Mouse (Mus musculus): Measurements from ENCODE around the gene Olfr352. TPM values are rescaled to one million over a fixed set of nuclear protein-coding genes. Genes with fewer than 3 reads are reported as not detected.

Olfr352 gene
- not detected in 2 replicates for polyA plus RNA-seq (2012; rRNA removed)

- Histone ChIP-seq H3K27me3 (ENCODE audit: control insufficient read depth, insufficient read depth, low read length) (no peaks in the 10 kb centered on the region), H3K36me3 (ENCODE audit: control insufficient read depth, insufficient read depth, low read length) (no peaks in the 10 kb centered on the region), H3K4me1 (ENCODE audit: control insufficient read depth, insufficient read depth, low read length) (no peaks in the 10 kb centered on the region), H3K27ac (ENCODE audit: control insufficient read depth, insufficient read depth, low read depth, low read length) (no peak within 1 kb of the TSS), H3K4me3 (ENCODE audit: control insufficient read depth, low read depth, low read length) (no peak within 1 kb of the TSS)
- TF ChIP-seq POLR2A (IDR thresholded peaks at IDR 0.05; ENCODE audit: control insufficient read depth, low read depth, low read length) (no peak), CTCF (IDR thresholded peaks at IDR 0.05; ENCODE audit: control insufficient read depth, insufficient read depth, insufficient replicate concordance, low read depth, low read length) (no peak)
Measured at GRCm38 (mm10) chr2:36868160-36868559, at the start of gene Olfr352. Gene Olfr352, plus strand, starts transcription at chr2:36868460.

DNA sequence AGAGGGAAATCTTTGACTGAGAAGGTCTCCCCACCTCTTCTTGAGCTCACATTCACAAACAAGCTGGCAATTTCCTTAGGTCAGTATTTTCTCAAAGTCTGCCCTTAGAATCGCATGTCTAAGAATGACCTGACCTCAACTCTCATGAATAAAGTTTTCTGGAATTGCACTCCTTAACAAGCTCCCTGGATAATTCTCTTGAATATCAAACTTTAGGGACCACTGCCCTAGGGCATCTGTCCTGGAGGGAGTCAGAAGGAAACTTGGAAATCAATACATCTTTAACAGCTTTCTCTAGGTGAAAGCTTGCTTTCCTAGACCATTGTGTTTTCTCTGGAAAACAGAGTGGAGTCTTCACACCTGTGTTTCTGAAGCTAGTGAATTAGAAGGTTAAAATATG, 22.2 kb upstream of the Olfr352 start, which contains the start of gene Olfr350:
Olfr350 (plus strand) TSS at position 301 of the 400 bp plus-strand sequence.
- Histone ChIP-seq H3K36me3 (ENCODE audit: control insufficient read depth, insufficient read depth, low read length) (no peaks in the 10 kb centered on the region), H3K4me1 (ENCODE audit: control insufficient read depth, insufficient read depth, low read length) (no peaks in the 10 kb centered on the region), H3K27ac (ENCODE audit: control insufficient read depth, insufficient read depth, low read depth, low read length) (no peak within 1 kb of the TSS), H3K4me3 (ENCODE audit: control insufficient read depth, low read depth, low read length) (no peak within 1 kb of the TSS), H3K27me3 (ENCODE audit: control insufficient read depth, insufficient read depth, low read length) (no peaks in the 10 kb centered on the region)
- no peak for TF ChIP-seq CTCF (IDR thresholded peaks at IDR 0.05; ENCODE audit: control insufficient read depth, insufficient read depth, insufficient replicate concordance, low read depth, low read length)
- TF ChIP-seq POLR2A (IDR thresholded peaks at IDR 0.05; ENCODE audit: control insufficient read depth, low read depth, low read length), result no peak

DNA sequence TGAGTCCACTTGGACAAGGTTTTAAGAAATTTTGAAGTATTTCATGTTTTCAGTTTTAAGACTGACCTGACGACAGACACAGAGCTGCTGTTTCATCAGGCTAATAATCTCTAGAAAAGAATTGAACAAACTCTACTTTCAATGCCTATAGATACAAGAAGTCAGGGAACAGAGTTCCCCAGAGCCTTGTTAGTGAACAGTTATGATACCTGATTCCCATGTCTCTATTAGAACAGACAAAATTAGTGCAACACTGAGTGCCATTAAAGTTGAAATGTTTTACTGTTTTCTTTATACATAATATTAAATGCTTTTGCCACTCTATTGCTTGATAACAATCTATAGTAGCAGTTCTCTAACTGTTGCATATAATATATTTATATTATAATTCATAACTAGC, 5.7 kb upstream of the Olfr352 start, which contains the start of gene Olfr351:
Olfr351 (minus strand) TSS at position 101 of the 400 bp plus-strand sequence.
- TF ChIP-seq CTCF (IDR thresholded peaks at IDR 0.05; ENCODE audit: control insufficient read depth, insufficient read depth, insufficient replicate concordance, low read depth, low read length), result no peak
- no peaks in the 10 kb centered on the region for H3K36me3 ChIP-seq (ENCODE audit: control insufficient read depth, insufficient read depth, low read length)
- H3K4me1 ChIP-seq (ENCODE audit: control insufficient read depth, insufficient read depth, low read length), result no peaks in the 10 kb centered on the region
- no peak within 1 kb of the TSS for H3K4me3 ChIP-seq (ENCODE audit: control insufficient read depth, low read depth, low read length)
- H3K27ac ChIP-seq (ENCODE audit: control insufficient read depth, insufficient read depth, low read depth, low read length), result no peak within 1 kb of the TSS
- no peaks in the 10 kb centered on the region for H3K27me3 ChIP-seq (ENCODE audit: control insufficient read depth, insufficient read depth, low read length)

GRCm38 (mm10) chr2:36892836-36893235, 24.6 kb downstream of the Olfr352 start, which contains the start of gene Olfr353:
Gene Olfr353, minus strand, starts transcription at chr2:36892936.
- Histone ChIP-seq H3K27ac (ENCODE audit: control insufficient read depth, insufficient read depth, low read depth, low read length) (no peak within 1 kb of the TSS), H3K4me3 (ENCODE audit: control insufficient read depth, low read depth, low read length) (no peak within 1 kb of the TSS), H3K4me1 (ENCODE audit: control insufficient read depth, insufficient read depth, low read length) (no peaks in the 10 kb centered on the region), H3K36me3 (ENCODE audit: control insufficient read depth, insufficient read depth, low read length) (no peaks in the 10 kb centered on the region), H3K27me3 (ENCODE audit: control insufficient read depth, insufficient read depth, low read length) (no peaks in the 10 kb centered on the region)
- TF ChIP-seq POLR2A (IDR thresholded peaks at IDR 0.05; ENCODE audit: control insufficient read depth, low read depth, low read length) (no peak), CTCF (IDR thresholded peaks at IDR 0.05; ENCODE audit: control insufficient read depth, insufficient read depth, insufficient replicate concordance, low read depth, low read length) (no peak)

DNA sequence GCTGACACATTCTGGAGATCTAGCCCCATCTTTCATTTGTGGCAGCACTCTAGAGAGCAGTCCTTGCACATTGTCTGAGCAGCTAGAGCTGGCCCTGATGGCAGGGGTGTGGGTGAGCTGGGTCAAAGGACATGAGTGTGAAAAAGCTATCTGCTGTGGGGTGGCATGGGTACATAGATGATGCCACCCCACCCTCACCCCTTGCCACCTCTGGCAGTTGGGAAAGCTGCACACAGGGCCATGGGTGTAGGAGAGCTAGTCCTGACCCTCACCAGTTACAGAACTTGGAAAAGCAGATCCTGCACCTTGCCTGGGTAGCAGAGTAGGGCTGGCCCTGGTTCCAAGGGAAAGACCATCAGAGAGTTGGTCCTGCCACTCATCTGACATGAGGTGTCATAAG, 28.9 kb downstream of the Olfr352 start:
- no peaks in the 10 kb centered on the region for H3K4me1 ChIP-seq (ENCODE audit: control insufficient read depth, insufficient read depth, low read length)
- H3K27me3 ChIP-seq (ENCODE audit: control insufficient read depth, insufficient read depth, low read length), result no peaks in the 10 kb centered on the region
- H3K27ac ChIP-seq (ENCODE audit: control insufficient read depth, insufficient read depth, low read depth, low read length), result no peak overlapping the region
- TF ChIP-seq CTCF (IDR thresholded peaks at IDR 0.05; ENCODE audit: control insufficient read depth, insufficient read depth, insufficient replicate concordance, low read depth, low read length) (no peak), POLR2A (IDR thresholded peaks at IDR 0.05; ENCODE audit: control insufficient read depth, low read depth, low read length) (no peak)
- no peaks in the 10 kb centered on the region for H3K36me3 ChIP-seq (ENCODE audit: control insufficient read depth, insufficient read depth, low read length)
- no peak overlapping the region for H3K4me3 ChIP-seq (ENCODE audit: control insufficient read depth, low read depth, low read length)

GRCm38 (mm10) chr2:36905380-36905779, 37.1 kb downstream of the Olfr352 start, which contains the start of gene Olfr354:
Gene Olfr354, plus strand, starts transcription at chr2:36905680.
- no peak within 1 kb of the TSS for H3K27ac ChIP-seq (ENCODE audit: control insufficient read depth, insufficient read depth, low read depth, low read length)

More at GRCm38 (mm10) chr2:36905380-36905779, 37.1 kb downstream of the Olfr352 start, which contains the start of gene Olfr354:
- Histone ChIP-seq H3K4me1 (ENCODE audit: control insufficient read depth, insufficient read depth, low read length) (no peaks in the 10 kb centered on the region), H3K4me3 (ENCODE audit: control insufficient read depth, low read depth, low read length) (no peak within 1 kb of the TSS), H3K36me3 (ENCODE audit: control insufficient read depth, insufficient read depth, low read length) (no peaks in the 10 kb centered on the region), H3K27me3 (ENCODE audit: control insufficient read depth, insufficient read depth, low read length) (no peaks in the 10 kb centered on the region)
- TF ChIP-seq POLR2A (IDR thresholded peaks at IDR 0.05; ENCODE audit: control insufficient read depth, low read depth, low read length) (no peak), CTCF (IDR thresholded peaks at IDR 0.05; ENCODE audit: control insufficient read depth, insufficient read depth, insufficient replicate concordance, low read depth, low read length) (no peak)

Other genes with a start within 250 kb of the Olfr352 start
- not detected in 2 replicates for gene Olfr345, start 228.4 kb upstream of the Olfr352 start, polyA plus RNA-seq (2012; rRNA removed)
- gene Olfr346, start 182.7 kb upstream of the Olfr352 start, polyA plus RNA-seq (2012; rRNA removed), result not detected in 2 replicates
- not detected in 2 replicates for gene Olfr347, start 136.6 kb upstream of the Olfr352 start, polyA plus RNA-seq (2012; rRNA removed)
- not detected in 2 replicates for gene Olfr348, start 84.2 kb upstream of the Olfr352 start, polyA plus RNA-seq (2012; rRNA removed)
- not detected in 2 replicates for gene Olfr50, start 77.9 kb upstream of the Olfr352 start, polyA plus RNA-seq (2012; rRNA removed)
- gene Olfr3, start 51.4 kb upstream of the Olfr352 start, polyA plus RNA-seq (2012; rRNA removed), result not detected in 2 replicates
- not detected in 2 replicates for gene Olfr350, start 22.1 kb upstream of the Olfr352 start, polyA plus RNA-seq (2012; rRNA removed)
- not detected in 2 replicates for gene Olfr351, start 5.8 kb upstream of the Olfr352 start, polyA plus RNA-seq (2012; rRNA removed)
- not detected in 2 replicates for gene Olfr353, start 24.5 kb downstream of the Olfr352 start, polyA plus RNA-seq (2012; rRNA removed)
- gene Olfr354, start 37.2 kb downstream of the Olfr352 start, polyA plus RNA-seq (2012; rRNA removed), result not detected in 2 replicates
- not detected in 2 replicates for gene Olfr355, start 60.4 kb downstream of the Olfr352 start, polyA plus RNA-seq (2012; rRNA removed)
- not detected in 2 replicates for gene Olfr356, start 68.7 kb downstream of the Olfr352 start, polyA plus RNA-seq (2012; rRNA removed)
- 0.59 and 0.62 TPM in 2 replicates for gene Olfr357, start 125.4 kb downstream of the Olfr352 start, polyA plus RNA-seq (2012; rRNA removed)
- gene Olfr358, start 140.9 kb downstream of the Olfr352 start, polyA plus RNA-seq (2012; rRNA removed), result not detected in 2 replicates
- not detected in 2 replicates for gene Olfr360, start 197.3 kb downstream of the Olfr352 start, polyA plus RNA-seq (2012; rRNA removed)
- 0.11 and 0.58 TPM in 2 replicates for gene Olfr361, start 220.8 kb downstream of the Olfr352 start, polyA plus RNA-seq (2012; rRNA removed)
- gene Olfr362, start 249.4 kb downstream of the Olfr352 start, polyA plus RNA-seq (2012; rRNA removed), result 0.07 TPM in 2 replicates

Measured in testis, adult 2 months (tissue).